Mouse (Mus musculus) kidney, adult 8-10 months (tissue): ENCODE measurements around the gene Ccdc88b.

Experiments used
- DNase-seq, 2 experiments: peaks; one replicate each; pipeline ENCODE4 v3.0.0; 2022

Ccdc88b gene

GRCm38 (mm10) chr19:6826601-6827000, 31.4 kb downstream of the Ccdc88b start:
- no peak for DNase-seq

DNA sequence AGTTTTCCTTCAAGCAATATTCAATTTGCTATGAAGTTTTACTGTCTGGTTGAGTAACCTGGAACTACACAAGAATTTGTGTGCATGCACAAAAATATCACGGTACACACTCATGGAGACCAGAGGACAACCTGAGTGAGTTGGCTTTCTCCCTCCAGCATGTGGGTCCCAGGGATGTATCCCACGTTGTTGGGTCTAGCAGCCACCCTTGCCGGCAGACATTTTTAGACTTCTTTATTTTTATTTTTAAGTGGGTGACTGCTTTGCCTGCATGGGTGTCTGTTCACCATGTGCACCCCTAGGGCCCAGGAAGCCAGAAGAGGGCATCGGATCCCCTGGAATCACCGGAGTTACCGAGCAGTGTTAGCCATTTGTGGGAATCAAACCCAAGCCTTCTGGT, 32.6 kb downstream of the Ccdc88b start:
- DNase-seq: no peak

- DNase-seq: no peak
Observed at GRCm38 (mm10) chr19:6820538-6821195, 37.3 kb downstream of the Ccdc88b start.

DNA sequence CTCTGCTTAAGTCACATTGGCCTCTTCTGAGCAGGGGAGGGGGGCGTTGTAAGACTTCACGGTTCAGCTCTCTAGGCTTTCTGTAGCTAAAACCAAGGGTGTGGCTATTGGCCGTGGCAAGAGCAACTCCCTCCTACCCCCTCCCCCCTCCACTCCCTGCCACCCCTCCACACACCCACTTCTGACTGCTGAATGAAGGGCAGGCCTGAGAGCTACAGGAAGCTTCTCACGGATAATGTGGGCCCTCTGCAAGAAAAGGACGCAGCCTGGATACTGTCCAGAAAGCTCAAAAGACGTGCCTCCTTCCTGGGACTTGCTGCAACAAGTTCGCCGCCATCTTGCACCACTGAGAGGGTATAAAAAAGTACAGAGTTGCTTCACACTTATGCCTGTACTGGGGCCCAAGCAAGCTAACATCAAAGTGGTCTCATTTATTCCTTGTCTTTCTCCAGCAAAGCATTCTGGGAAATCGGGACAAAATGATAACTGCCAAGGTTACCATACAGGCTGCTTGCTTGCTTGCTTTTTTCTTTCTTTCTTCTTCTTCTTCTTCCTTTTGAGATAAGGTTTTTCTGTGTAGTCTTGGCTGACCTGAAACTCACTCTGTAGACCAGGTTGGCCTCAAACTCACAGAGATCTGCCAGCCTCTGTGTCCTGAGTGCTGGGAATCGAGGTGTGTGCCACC, 38.7 kb downstream of the Ccdc88b start:
- no peak for DNase-seq

- DNase-seq: no peak
Observed at GRCm38 (mm10) chr19:6814958-6815357, 43.1 kb downstream of the Ccdc88b start.

- no peak for DNase-seq
Observed at GRCm38 (mm10) chr19:6814366-6814765, 43.6 kb downstream of the Ccdc88b start.
